Mouse (Mus musculus) retina, postnatal 1 day (tissue): ENCODE data around the gene Cpeb1.
A peak's percentile ranks its signal among the peaks of the same experiment; 100 is the strongest.

Source experiments
- DNase-seq: peaks from one replicate; pipeline ENCODE4 v3.0.0-alpha.2; 2012

Gene Cpeb1

GRCm38 (mm10) chr7:81369724-81370123, 85.5 kb downstream of the Cpeb1 start:
- no peak for DNase-seq

- DNase-seq = no peak
These were observed 87.3 kb downstream of the Cpeb1 start for GRCm38 (mm10) chr7:81367946-81368345.

- no peak for DNase-seq
These were observed 98.3 kb downstream of the Cpeb1 start for GRCm38 (mm10) chr7:81356975-81357374.

- no peak for DNase-seq
These were observed 98.9 kb downstream of the Cpeb1 start for GRCm38 (mm10) chr7:81356360-81356759.

GRCm38 (mm10) chr7:81355746-81356145, 99.5 kb downstream of the Cpeb1 start:
- no peak for DNase-seq

- no peak for DNase-seq
These were observed 103.4 kb downstream of the Cpeb1 start for GRCm38 (mm10) chr7:81351826-81352225.

- peak; percentile 30 for DNase-seq
These were observed 107.1 kb downstream of the Cpeb1 start for GRCm38 (mm10) chr7:81348206-81348605.

- DNase-seq = no peak
These were observed 109.7 kb downstream of the Cpeb1 start for GRCm38 (mm10) chr7:81345447-81346170.

- peak; percentile 96 for DNase-seq
These were observed 110.5 kb downstream of the Cpeb1 start, which contains the start of gene Rps17 for GRCm38 (mm10) chr7:81344544-81345446. Rps17 (minus strand) TSS chr7:81345254.

- no peak for DNase-seq
These were observed 111.4 kb downstream of the Cpeb1 start for GRCm38 (mm10) chr7:81343831-81344230.

- DNase-seq = no peak
These were observed 111.9 kb downstream of the Cpeb1 start for GRCm38 (mm10) chr7:81343316-81343715.

GRCm38 (mm10) chr7:81342356-81343094, 112.7 kb downstream of the Cpeb1 start:
- no peak for DNase-seq

GRCm38 (mm10) chr7:81341563-81341962, 113.7 kb downstream of the Cpeb1 start:
- DNase-seq = peak; percentile 70

GRCm38 (mm10) chr7:81339783-81340182, 115.5 kb downstream of the Cpeb1 start:
- DNase-seq = peak; percentile 68

GRCm38 (mm10) chr7:81338522-81338873, 116.8 kb downstream of the Cpeb1 start:
- DNase-seq = peak; percentile 46

- DNase-seq = no peak
These were observed 117.3 kb downstream of the Cpeb1 start for GRCm38 (mm10) chr7:81337785-81338521.

- DNase-seq = peak; percentile 80
These were observed 118.9 kb downstream of the Cpeb1 start for GRCm38 (mm10) chr7:81336432-81336786.

GRCm38 (mm10) chr7:81335705-81336431, 119.4 kb downstream of the Cpeb1 start:
- DNase-seq = peak; percentile 61

- no peak for DNase-seq
These were observed 123.4 kb downstream of the Cpeb1 start for GRCm38 (mm10) chr7:81331851-81332250.

- no peak for DNase-seq
These were observed 124.5 kb downstream of the Cpeb1 start for GRCm38 (mm10) chr7:81330767-81331166.

GRCm38 (mm10) chr7:81327661-81328060, 127.6 kb downstream of the Cpeb1 start:
- DNase-seq = no peak

- DNase-seq = no peak
These were observed 128.4 kb downstream of the Cpeb1 start for GRCm38 (mm10) chr7:81326859-81327258.
